Mouse (Mus musculus) C2C12 (cell line): ENCODE measurements around the gene Kifc3. TPM values are rescaled to one million over a fixed set of nuclear protein-coding genes. Genes with fewer than 3 reads are reported as not detected.
"Not testable (repeated sequence)": the region's sequence is repeated elsewhere in the genome, so short reads cannot be mapped to it uniquely, and the experiment has no call there.

Experiments used
- H3K27me3 ChIP-seq: one replicate; pipeline ENCODE4 v1.6.1; 2011; ENCODE audit not compliant: control insufficient read depth, insufficient read depth, insufficient read length
- H3K36me3 ChIP-seq: one replicate; pipeline ENCODE4 v1.6.1; 2011; ENCODE audit not compliant: control insufficient read depth, insufficient read depth
- H3K4me3 ChIP-seq: one replicate; pipeline ENCODE4 v1.5.1; 2011; ENCODE audit warnings: mild to moderate bottlenecking, control low read depth; ENCODE audit not compliant: poor library complexity, insufficient read depth, severe bottlenecking
- H3K79me2 ChIP-seq: one replicate; pipeline ENCODE4 v1.6.1; 2011; ENCODE audit not compliant: control insufficient read depth, insufficient read depth
- H3K79me3 ChIP-seq: one replicate; pipeline ENCODE4 v1.6.1; 2011; ENCODE audit warnings: low read depth, control low read depth
- H3ac ChIP-seq: one replicate; pipeline ENCODE3; 2011; ENCODE audit warnings: low read depth; ENCODE audit not compliant: control insufficient read depth, insufficient read length
- CEBPB ChIP-seq: IDR thresholded peaks from one replicate; pipeline ENCODE4 v1.6.1; 2011; ENCODE audit warnings: low read depth, mild to moderate bottlenecking, control low read depth, moderate library complexity
- CTCF ChIP-seq: IDR thresholded peaks from one replicate; pipeline ENCODE4 v1.5.1; 2011; ENCODE audit not compliant: control insufficient read depth, insufficient read depth, insufficient read length
- FOSL1 ChIP-seq: IDR thresholded peaks from one replicate; pipeline ENCODE4 v1.8.0; 2011; ENCODE audit warnings: mild to moderate bottlenecking, low read length; ENCODE audit not compliant: poor library complexity, insufficient read depth, severe bottlenecking
- MAX ChIP-seq: IDR thresholded peaks from one replicate; pipeline ENCODE4 v1.6.1; 2011; ENCODE audit warnings: mild to moderate bottlenecking, control low read depth
- MYOD1 ChIP-seq: IDR thresholded peaks from one replicate; pipeline ENCODE4 v1.6.1; 2011; ENCODE audit warnings: low read depth; ENCODE audit not compliant: control insufficient read depth, insufficient read length
- MYOG ChIP-seq: IDR thresholded peaks from one replicate; pipeline ENCODE4 v1.6.1; 2011; ENCODE audit not compliant: control insufficient read depth, insufficient read length; ENCODE audit errors: extremely low read depth
- USF1 ChIP-seq: IDR thresholded peaks from one replicate; pipeline ENCODE4 v1.6.1; 2011; ENCODE audit warnings: low read depth, mild to moderate bottlenecking, control low read depth, moderate library complexity
- polyA plus RNA-seq: library from polyadenylated mRNA; unstranded; fragments of >200 nt; fragmentation: generic; extraction: Trizol; gene quantifications from one replicate; pipeline ENCODE4 v1.2.1, GENCODE M21; 2012; ENCODE audit warnings: missing spikeins

Kifc3 gene
- polyA plus RNA-seq, 1 experiment, result 13.8 TPM

DNA sequence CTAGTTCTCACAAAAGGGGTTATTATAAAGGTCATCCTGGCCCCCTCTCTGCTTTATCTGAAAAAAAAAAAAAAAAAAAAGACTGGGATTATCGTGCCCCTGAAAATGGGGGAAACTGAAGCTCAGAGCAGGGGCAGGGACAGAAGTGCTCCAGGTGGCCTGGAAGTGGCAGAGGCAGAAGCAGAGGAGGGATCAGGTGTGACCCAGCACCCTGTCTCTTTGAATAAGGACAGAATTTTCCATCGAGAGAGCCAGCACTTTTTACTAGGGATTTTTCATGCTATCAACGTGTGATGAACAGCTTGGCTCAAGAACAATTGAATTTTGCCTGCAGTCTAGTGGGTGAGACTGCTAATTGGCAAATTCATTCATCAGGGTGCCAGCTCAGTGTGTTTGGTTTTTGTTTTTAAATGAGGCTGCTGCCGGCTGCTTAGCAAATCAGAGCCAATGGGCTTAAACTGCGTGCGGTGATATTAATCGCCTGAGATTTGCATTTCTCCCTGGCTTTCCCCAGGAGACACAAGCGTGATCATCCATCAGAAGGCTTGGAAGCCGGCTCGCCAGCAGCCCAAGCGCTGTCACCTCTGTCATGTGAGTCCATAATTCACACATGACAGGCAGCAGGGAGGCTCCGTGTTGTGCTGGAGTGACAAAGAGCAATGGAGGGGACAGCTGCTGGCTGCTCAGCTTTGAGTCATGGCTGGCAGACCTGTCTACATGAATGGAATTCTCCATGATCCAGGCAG lies 40.4 kb upstream of the Kifc3 start:
- H3K27me3 ChIP-seq, result no peaks in the 10 kb centered on the region
- H3K4me3 ChIP-seq, result no peak overlapping the region

DNA sequence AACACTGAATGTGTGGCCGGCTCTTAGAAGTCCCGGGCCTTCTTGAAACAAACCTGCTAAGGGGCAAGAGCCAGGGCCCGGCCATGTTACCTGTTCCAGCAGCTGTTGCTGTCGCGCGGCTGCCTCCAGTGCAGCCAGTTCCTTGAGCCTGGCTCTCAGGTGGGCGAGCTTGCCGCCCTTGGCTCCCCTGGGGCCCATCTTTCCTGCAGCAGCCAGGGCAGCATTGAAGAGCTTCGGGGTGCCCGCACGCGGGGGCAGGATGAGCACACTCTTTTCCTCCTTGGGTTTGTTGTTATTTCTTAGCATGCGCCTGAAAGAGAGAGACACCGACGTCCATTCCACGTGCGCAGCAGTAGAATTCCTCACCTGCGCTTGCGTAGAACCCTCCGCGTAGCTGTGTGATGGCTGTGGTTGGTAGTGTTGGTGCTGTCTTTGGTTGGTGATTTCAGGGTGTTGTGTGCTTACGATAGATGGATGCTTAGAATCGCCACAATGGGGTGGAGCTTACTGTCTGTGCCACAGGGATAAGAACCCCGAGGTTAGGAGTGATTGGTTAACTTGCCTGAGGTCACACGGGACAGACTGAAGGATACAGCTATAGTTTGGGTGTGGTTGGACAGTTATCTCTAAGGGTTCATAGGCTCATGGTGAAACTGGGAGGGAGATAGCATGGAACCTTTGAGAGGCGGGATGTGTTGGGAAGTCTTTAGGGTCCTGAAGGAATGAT lies 39.6 kb upstream of the Kifc3 start:
- Histone ChIP-seq H3K27me3 (no peaks in the 10 kb centered on the region), H3K79me3 (no peaks in the 10 kb centered on the region), H3K4me3 (no peak overlapping the region), H3K79me2 (no peaks in the 10 kb centered on the region), H3ac (no peak overlapping the region), H3K36me3 (no peaks in the 10 kb centered on the region)
- TF ChIP-seq MYOD1 (no peak), USF1 (no peak), CEBPB (no peak), MYOG (no peak), CTCF (no peak), FOSL1 (no peak), MAX (no peak)

More for the DNA sequence above, 40.4 kb upstream of the Kifc3 start:
- Histone ChIP-seq H3K79me2 (no peaks in the 10 kb centered on the region), H3ac (peak overlapping the region; percentile 48), H3K79me3 (no peaks in the 10 kb centered on the region), H3K36me3 (no peaks in the 10 kb centered on the region)
- TF ChIP-seq CTCF (no peak), MYOG (no peak), CEBPB (no peak), USF1 (no peak), MYOD1 (peak; percentile 70), MAX (no peak), FOSL1 (no peak)

DNA sequence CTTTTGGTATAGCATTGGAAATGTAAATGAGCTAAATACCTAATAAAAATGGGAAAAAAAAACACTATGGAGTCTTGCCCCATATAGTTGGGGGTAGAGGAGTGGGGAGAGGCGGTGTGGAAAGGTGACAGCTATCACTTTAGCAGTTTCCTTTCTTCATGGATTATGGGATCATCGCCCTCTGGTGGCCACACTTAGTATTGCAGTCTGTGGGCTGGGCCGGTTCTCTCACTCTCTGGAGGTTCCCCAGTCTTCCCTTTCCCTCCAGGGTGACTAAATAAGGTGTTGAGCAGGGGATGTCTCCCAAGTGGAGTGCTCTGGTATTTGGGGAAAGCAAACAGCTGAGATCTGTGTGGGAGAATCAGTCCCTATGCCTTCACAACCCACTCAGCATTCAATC lies 33.1 kb upstream of the Kifc3 start:
- Histone ChIP-seq H3K79me3 (no peaks in the 10 kb centered on the region), H3ac (no peak overlapping the region), H3K27me3 (no peaks in the 10 kb centered on the region), H3K36me3 (no peaks in the 10 kb centered on the region), H3K4me3 (no peak overlapping the region), H3K79me2 (no peaks in the 10 kb centered on the region)
- TF ChIP-seq FOSL1 (no peak), MYOG (no peak), CTCF (peak; percentile 72)

DNA sequence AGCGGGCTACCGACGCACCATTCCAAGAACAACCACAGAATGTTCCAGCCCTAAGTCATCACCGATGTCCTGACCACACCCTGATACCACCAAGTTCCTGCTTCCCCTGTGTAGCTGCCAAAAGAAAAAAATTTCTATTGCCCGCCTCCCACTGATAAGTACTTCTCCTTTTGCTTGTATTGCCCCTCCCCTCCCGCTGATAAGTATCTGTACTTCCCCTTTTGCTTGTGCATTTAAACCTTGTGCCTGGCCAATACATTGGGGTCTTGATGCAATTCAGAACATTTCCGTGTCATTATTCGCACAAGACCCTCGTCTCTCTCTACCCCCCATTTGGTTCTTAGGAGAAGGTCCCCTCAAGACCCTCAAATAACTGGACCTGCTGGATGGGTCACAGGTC lies 27.5 kb upstream of the Kifc3 start:
- not testable (repeated sequence) for H3K4me3 ChIP-seq, H3K79me3 ChIP-seq

DNA sequence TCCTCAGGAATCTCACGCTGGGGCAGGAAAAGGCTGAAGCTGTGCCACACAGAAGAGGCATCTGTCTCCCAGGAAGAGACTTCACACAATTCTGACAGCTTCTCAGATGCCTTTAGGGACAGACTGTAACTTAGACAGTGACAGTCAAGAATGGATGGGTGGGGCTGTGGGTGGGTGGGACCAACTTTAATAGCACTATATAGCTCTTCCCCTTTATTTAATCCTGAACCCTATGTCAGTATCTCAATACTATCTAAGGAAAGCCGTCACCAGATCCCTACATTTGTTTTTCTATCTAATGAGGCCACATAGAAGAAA lies 24.5 kb upstream of the Kifc3 start:
- Histone ChIP-seq H3ac (no peak overlapping the region), H3K4me3 (no peak overlapping the region), H3K36me3 (no peaks in the 10 kb centered on the region), H3K79me3 (no peaks in the 10 kb centered on the region), H3K79me2 (no peaks in the 10 kb centered on the region), H3K27me3 (no peaks in the 10 kb centered on the region)
- TF ChIP-seq CTCF, result no peak
- TF ChIP-seq CEBPB, result no peak
- TF ChIP-seq MYOG, result no peak
- no peak for TF ChIP-seq MAX
- no peak for TF ChIP-seq MYOD1
- TF ChIP-seq FOSL1, result no peak
- no peak for TF ChIP-seq USF1

More for the DNA sequence above, 27.5 kb upstream of the Kifc3 start:
- H3ac ChIP-seq, H3K36me3 ChIP-seq, H3K79me2 ChIP-seq, H3K27me3 ChIP-seq: not testable (repeated sequence)
